9 mouse cellular contexts compared by ENCODE assay signal in genomic region chr10:79857894-79858293, GRCm38 (mm10). TPM values are rescaled to one million over a fixed set of nuclear protein-coding genes. Genes with fewer than 3 reads are reported as not detected.
A peak's percentile ranks its signal among the peaks of the same experiment; 100 is the strongest.
DNase-seq lines count a peak whose midpoint lies in the region; ATAC-seq and TF ChIP-seq lines count a peak whose summit lies in the region.
"Had no signal": no experiment of that assay in that cellular context is flagged by ENCODE, and none has a peak within 500 bp of the region (broad histone marks: within the 10 kb centered on the region; RNA-seq: fewer than 3 reads in every experiment).

No protein-coding gene starts in this region.

- TF ChIP-seq EP300 in CH12.LX (IDR thresholded peaks at IDR 0.05; ENCODE audit: low read length): no peak

- no peaks in the 10 kb centered on the region for H3K27me3 ChIP-seq in CH12.LX (replicated peaks)
- H3K27me3 ChIP-seq in heart, embryonic 16.5 days (ENCODE audit: control insufficient read depth, insufficient read depth, low read length): no peaks in the 10 kb centered on the region
- no peaks in the 10 kb centered on the region for H3K27me3 ChIP-seq in liver, embryonic 16.5 days (ENCODE audit: control insufficient read depth, insufficient read depth, low read depth, low read length)

- no peak for ATAC-seq in heart, embryonic 16.5 days (replicated peaks; ENCODE audit: extremely low read depth, insufficient read depth, low FRiP score)
- no peak for ATAC-seq in liver, embryonic 16.5 days (ENCODE audit: low read depth)

- H3K36me3 ChIP-seq in CH12.LX (replicated peaks in 1 of 2; ENCODE audit: control insufficient read depth in 1 of 2, insufficient read depth in 1 of 2, low read length in 1 of 2): peaks cover 67 to 71% of the 10 kb centered on the region in 2 experiments
- peaks cover 44% of the 10 kb centered on the region for H3K36me3 ChIP-seq in heart, embryonic 16.5 days (ENCODE audit: control insufficient read depth, insufficient read depth)
- H3K36me3 ChIP-seq in liver, embryonic 16.5 days (ENCODE audit: control insufficient read depth, insufficient read depth): peaks cover 57% of the 10 kb centered on the region

- DNase-seq in heart, adult 11 months: peak; percentile 94
- no peak for DNase-seq in heart, adult 9 months (ENCODE audit: low spot score in 2 of 2)
- DNase-seq in CH12.LX (ENCODE audit: extremely low read depth): no peak
- DNase-seq in adrenal gland, postnatal 10 days: no peak
- no peak for DNase-seq in layer of hippocampus, adult 9-10 months (ENCODE audit: low spot score)
- no peak for DNase-seq in embryo, embryonic 9.5 days (ENCODE audit: extremely low spot score)

- peaks cover 11 to 26% of the 10 kb centered on the region in 2 experiments for H3K4me1 ChIP-seq in CH12.LX (ENCODE audit: control insufficient read depth in 1 of 2, insufficient read depth in 2 of 2)
- H3K4me1 ChIP-seq in heart, embryonic 16.5 days (ENCODE audit: control insufficient read depth, insufficient read depth, low read length): peaks cover 44% of the 10 kb centered on the region
- peaks cover 42% of the 10 kb centered on the region for H3K4me1 ChIP-seq in liver, embryonic 16.5 days (ENCODE audit: control insufficient read depth, low read depth, low read length)

- dilution Hi-C loops in CH12.LX (cut with MboI; ENCODE audit: extremely low pct_ligation_motif_present, extremely low pct_unique_long_range_greater_than_20kb, low sequenced_read_pairs): no loop called here

- in situ Hi-C loops in CH12.LX (cut with MboI; ENCODE audit: low pct_ligation_motif_present, low pct_unique_long_range_greater_than_20kb, low sequenced_read_pairs): no loop called here

- H3K9me3 ChIP-seq in CH12.LX (replicated peaks; ENCODE audit: low read length): no peaks in the 10 kb centered on the region
- H3K9me3 ChIP-seq in heart, embryonic 16.5 days (replicated peaks; ENCODE audit: control insufficient read depth, low read length): no peaks in the 10 kb centered on the region
- H3K9me3 ChIP-seq in liver, embryonic 16.5 days (replicated peaks; ENCODE audit: control insufficient read depth, low read length): no peaks in the 10 kb centered on the region

- H3K27ac ChIP-seq in CH12.LX (ENCODE audit: insufficient read depth, low read depth): no peak overlapping the region
- H3K27ac ChIP-seq in heart, embryonic 16.5 days (ENCODE audit: low read length): peak overlapping the region; percentile 100
- H3K27ac ChIP-seq in liver, embryonic 16.5 days (ENCODE audit: low read length): no peak overlapping the region

- H3K9ac ChIP-seq in CH12.LX (ENCODE audit: insufficient read depth, low read depth): no peak overlapping the region
- peak overlapping the region; percentile 100 for H3K9ac ChIP-seq in heart, embryonic 16.5 days (ENCODE audit: low read length)
- no peak overlapping the region for H3K9ac ChIP-seq in liver, embryonic 16.5 days (ENCODE audit: low read depth, low read length)

- WGBS in heart, embryonic 16.5 days: 67% methylated on average over 2 of the region's 2 CpGs
- 68% methylated on average over 2 of the region's 2 CpGs for WGBS in liver, embryonic 16.5 days (ENCODE audit: insufficient replicate concordance)

- no peak for TF ChIP-seq CTCF in CH12.LX (conservative IDR thresholded peaks at IDR 0.05 in 1 of 2, IDR thresholded peaks at IDR 0.05 in 1 of 2; ENCODE audit: low read depth in 2 of 2, low read length in 2 of 2)

- peaks cover 61% of the 10 kb centered on the region for H3K79me2 ChIP-seq in CH12.LX (replicated peaks; ENCODE audit: control insufficient read depth, extremely low read depth, insufficient read depth, poor library complexity, severe bottlenecking)

- TF ChIP-seq RAD21 in CH12.LX (IDR thresholded peaks at IDR 0.05; ENCODE audit: low read depth, low read length): no peak

- peak overlapping the region in 1 of 3 experiments; percentile 100 for H3K4me3 ChIP-seq in CH12.LX (replicated peaks in 1 of 3; ENCODE audit: low read depth in 2 of 3, low read length in 2 of 3, poor library complexity in 1 of 3)
- peak overlapping the region; percentile 98 for H3K4me3 ChIP-seq in heart, embryonic 16.5 days (ENCODE audit: low read length)
- H3K4me3 ChIP-seq in liver, embryonic 16.5 days (ENCODE audit: low read depth, low read length): peak overlapping the region; percentile 98

- H3K4me2 ChIP-seq in CH12.LX (ENCODE audit: insufficient read depth, low read depth, poor library complexity, severe bottlenecking): peak overlapping the region; percentile 53; the same call in 1 of the 2 replicates
- H3K4me2 ChIP-seq in heart, embryonic 16.5 days (ENCODE audit: low read depth, low read length): peak overlapping the region; percentile 95
- H3K4me2 ChIP-seq in liver, embryonic 16.5 days (ENCODE audit: low read depth, low read length): peak overlapping the region; percentile 84

- TF ChIP-seq POLR2A in CH12.LX (IDR thresholded peaks at IDR 0.05; ENCODE audit: low read depth, low read length): no peak

TF ChIP-seq in CH12.LX, 34 proteins besides CTCF, POLR2A, EP300 and RAD21:
- TF ChIP-seq MXI1 (IDR thresholded peaks at IDR 0.05; ENCODE audit: low read depth, low read length) (no peak), POLR2AphosphoS2 (IDR thresholded peaks at IDR 0.05; ENCODE audit: low read depth, low read length) (no peak), MEF2A (IDR thresholded peaks at IDR 0.05; ENCODE audit: borderline replicate concordance, low read depth, low read length) (no peak), RCOR1 (conservative IDR thresholded peaks at IDR 0.05; ENCODE audit: low read depth, low read length) (no peak), PAX5 (IDR thresholded peaks at IDR 0.05; ENCODE audit: low read length) (no peak), ZC3H11A (IDR thresholded peaks at IDR 0.05; ENCODE audit: low read depth, low read length) (no peak), KAT2A (IDR thresholded peaks at IDR 0.05; ENCODE audit: insufficient replicate concordance, low read length) (no peak), ETS1 (conservative IDR thresholded peaks at IDR 0.05; ENCODE audit: low read depth, low read length) (no peak), UBTF (IDR thresholded peaks at IDR 0.05; ENCODE audit: low read depth, low read length) (no peak), CHD1 (IDR thresholded peaks at IDR 0.05; ENCODE audit: low read depth, low read length) (no peak), JUN (IDR thresholded peaks at IDR 0.05; ENCODE audit: insufficient read depth, low read depth, low read length) (no peak), ZKSCAN1 (IDR thresholded peaks at IDR 0.05; ENCODE audit: borderline replicate concordance, low read depth, low read length) (no peak), MYC (IDR thresholded peaks at IDR 0.05; ENCODE audit: low read depth, low read length) (no peak), NRF1 (IDR thresholded peaks at IDR 0.05; ENCODE audit: low read depth, low read length) (no peak)
TF ChIP-seq in CH12.LX: peak in this region for 0.

RNA-seq across cellular contexts. Expression of gene Ptbp1, which starts 3.7 kb away (rescaled TPM):
- total RNA-seq in CH12.LX (2012; rRNA removed) (252 and 284 TPM in 2 replicates), CH12.LX (2014; rRNA removed) (261 and 284 TPM in 2 replicates)
- 482 and 497 TPM in 2 replicates for polyA plus RNA-seq in CH12.LX (2012; ENCODE audit: insufficient read length, low read depth)
- polyA plus RNA-seq in heart, embryonic 16.5 days (2015; fragmentation: Nextera tagmentation; extraction: Ambion mirVana): 125 and 146 TPM in 2 replicates
- polyA plus RNA-seq in liver, embryonic 16.5 days (2015; fragmentation: Nextera tagmentation; extraction: Ambion mirVana): 112 and 124 TPM in 2 replicates
- total RNA-seq in adrenal gland, postnatal 10 days (2021): 100 to 1,000 TPM; 267 to 270 TPM

RNA-seq across cellular contexts. Expression of gene Prtn3, which starts 16.4 kb away (rescaled TPM):
- total RNA-seq in CH12.LX (2012; rRNA removed) (0.30 TPM in 1 of 2 replicates, not detected in the other), CH12.LX (2014; rRNA removed) (not detected in 2 replicates)
- 0.39 TPM in 1 of 2 replicates, not detected in the other for polyA plus RNA-seq in CH12.LX (2012; ENCODE audit: insufficient read length, low read depth)
- 1.2 and 1.9 TPM in 2 replicates for polyA plus RNA-seq in heart, embryonic 16.5 days (2015; fragmentation: Nextera tagmentation; extraction: Ambion mirVana)
- 96.8 and 106 TPM in 2 replicates for polyA plus RNA-seq in liver, embryonic 16.5 days (2015; fragmentation: Nextera tagmentation; extraction: Ambion mirVana)
- 1 to 10 TPM; 1.5 to 2.8 TPM for total RNA-seq in adrenal gland, postnatal 10 days (2021)

RNA-seq across cellular contexts. Expression of gene Plppr3, which starts 16.5 kb away (rescaled TPM):
- total RNA-seq in CH12.LX (2012; rRNA removed) (0.47 and 0.55 TPM in 2 replicates), CH12.LX (2014; rRNA removed) (not detected in 2 replicates)
- polyA plus RNA-seq in CH12.LX (2012; ENCODE audit: insufficient read length, low read depth): 3.4 TPM in 2 replicates
- 9.1 and 9.8 TPM in 2 replicates for polyA plus RNA-seq in heart, embryonic 16.5 days (2015; fragmentation: Nextera tagmentation; extraction: Ambion mirVana)
- polyA plus RNA-seq in liver, embryonic 16.5 days (2015; fragmentation: Nextera tagmentation; extraction: Ambion mirVana): 4.8 and 5.1 TPM in 2 replicates
- 1 to 10 TPM; 3.4 to 4.3 TPM for total RNA-seq in adrenal gland, postnatal 10 days (2021)

RNA-seq across cellular contexts. Expression of gene Elane, which starts 28.2 kb away (rescaled TPM):
- total RNA-seq in CH12.LX (2012; rRNA removed): not detected in 2 replicates
- total RNA-seq in CH12.LX (2014; rRNA removed): not detected in 2 replicates
- polyA plus RNA-seq in CH12.LX (2012; ENCODE audit: insufficient read length, low read depth): not detected in 2 replicates
- 0.20 and 1.1 TPM in 2 replicates for polyA plus RNA-seq in heart, embryonic 16.5 days (2015; fragmentation: Nextera tagmentation; extraction: Ambion mirVana)
- polyA plus RNA-seq in liver, embryonic 16.5 days (2015; fragmentation: Nextera tagmentation; extraction: Ambion mirVana): 204 and 208 TPM in 2 replicates
- total RNA-seq in adrenal gland, postnatal 10 days (2021): 1 to 10 TPM; 2.1 to 2.3 TPM

RNA-seq across cellular contexts. Expression of gene Cfd, which starts 32.8 kb away (rescaled TPM):
- total RNA-seq in CH12.LX (2012; rRNA removed) (not detected in 2 replicates), CH12.LX (2014; rRNA removed) (not detected in 2 replicates)
- polyA plus RNA-seq in CH12.LX (2012; ENCODE audit: insufficient read length, low read depth): 0.26 TPM in 1 of 2 replicates, not detected in the other
- not detected in 2 replicates for polyA plus RNA-seq in heart, embryonic 16.5 days (2015; fragmentation: Nextera tagmentation; extraction: Ambion mirVana)
- polyA plus RNA-seq in liver, embryonic 16.5 days (2015; fragmentation: Nextera tagmentation; extraction: Ambion mirVana): not detected in 2 replicates
- total RNA-seq in adrenal gland, postnatal 10 days (2021): 100 to 1,000 TPM; 316 to 348 TPM
- total RNA-seq: hematopoietic stem cell, adult 5-6 weeks had no signal

Comparison
In these comparisons a context has a peak if more than half of its experiments do, and no peak if none do; other contexts are left out.
1. RNA of gene Prtn3, which starts 16.4 kb away (polyA plus RNA-seq): 96.8 to 106 TPM in liver, embryonic 16.5 days; 1.2 to 1.9 TPM in heart, embryonic 16.5 days and 0.39 TPM in CH12.LX; every median in the first group is over 10 times any median in the second.
2. Peak in every context shown above with its lines, with median percentiles within 50 percentile points of each other: H3K4me2 ChIP-seq.